Mouse (Mus musculus): ENCODE measurements around the gene Ppp1r2. TPM values are rescaled to one million over a fixed set of nuclear protein-coding genes. Genes with fewer than 3 reads are reported as not detected.

Ppp1r2 gene
- total and polyA plus RNA-seq, 2 experiments: 11.5 to 15.9 TPM

GRCm38 (mm10) chr16:31315294-31315693 is 40.2 kb upstream of the Ppp1r2 start:
- H3K4me1 ChIP-seq (ENCODE audit: control insufficient read depth, insufficient read depth, low read length): no peaks in the 10 kb centered on the region; the same call in 1 of the 2 replicates
- no peak for DNase-seq (ENCODE audit: extremely low read depth, low read depth, low spot score)
- no peak overlapping the region for H3K4me3 ChIP-seq (ENCODE audit: insufficient read depth, low read depth, low read length)
- H3K27ac ChIP-seq (replicated peaks; ENCODE audit: insufficient read depth, low read depth, low read length): no peak overlapping the region
- H3K79me2 ChIP-seq (ENCODE audit: control insufficient read depth, insufficient read depth, low read length): no peaks in the 10 kb centered on the region
- no peak for TF ChIP-seq CTCF (IDR thresholded peaks at IDR 0.05; ENCODE audit: low read depth, low read length)
- no peak for TF ChIP-seq POLR2A (IDR thresholded peaks at IDR 0.05; ENCODE audit: extremely low read depth, insufficient read depth, low read length)
- 95% methylated on average over 4 of the region's 4 CpGs for WGBS
- no peaks in the 10 kb centered on the region for H3K27me3 ChIP-seq (ENCODE audit: control insufficient read depth, insufficient read depth, low read length)
- no peak overlapping the region for H3K9ac ChIP-seq (ENCODE audit: low read depth, low read length)
- H3K36me3 ChIP-seq (ENCODE audit: control insufficient read depth, insufficient read depth, low read length): no peaks in the 10 kb centered on the region

GRCm38 (mm10) chr16:31314497-31315233 is 39.6 kb upstream of the Ppp1r2 start, which contains the start of gene Apod:
TSS of gene Apod (minus strand) at chr16:31314808.
- TF ChIP-seq CTCF (IDR thresholded peaks at IDR 0.05; ENCODE audit: low read depth, low read length) (no peak), POLR2A (IDR thresholded peaks at IDR 0.05; ENCODE audit: extremely low read depth, insufficient read depth, low read length) (no peak)
- no peaks in the 10 kb centered on the region for H3K79me2 ChIP-seq (ENCODE audit: control insufficient read depth, insufficient read depth, low read length)
- H3K27ac ChIP-seq (replicated peaks; ENCODE audit: insufficient read depth, low read depth, low read length): no peak within 1 kb of the TSS
- DNase-seq (ENCODE audit: extremely low read depth, low read depth, low spot score): no peak
- H3K27me3 ChIP-seq (ENCODE audit: control insufficient read depth, insufficient read depth, low read length): no peaks in the 10 kb centered on the region
- WGBS: 88% methylated on average over 9 of the region's 9 CpGs
- no peak within 1 kb of the TSS for H3K9ac ChIP-seq (ENCODE audit: low read depth, low read length)
- H3K36me3 ChIP-seq (ENCODE audit: control insufficient read depth, insufficient read depth, low read length): no peaks in the 10 kb centered on the region
- no peaks in the 10 kb centered on the region; the same call in 1 of the 2 replicates for H3K4me1 ChIP-seq (ENCODE audit: control insufficient read depth, insufficient read depth, low read length)
- H3K4me3 ChIP-seq (ENCODE audit: insufficient read depth, low read depth, low read length): no peak within 1 kb of the TSS

GRCm38 (mm10) chr16:31313611-31314010 is 38.5 kb upstream of the Ppp1r2 start:
- no peaks in the 10 kb centered on the region; the same call in 1 of the 2 replicates for H3K4me1 ChIP-seq (ENCODE audit: control insufficient read depth, insufficient read depth, low read length)
- no peak overlapping the region for H3K9ac ChIP-seq (ENCODE audit: low read depth, low read length)
- H3K27me3 ChIP-seq (ENCODE audit: control insufficient read depth, insufficient read depth, low read length): no peaks in the 10 kb centered on the region
- no peaks in the 10 kb centered on the region for H3K79me2 ChIP-seq (ENCODE audit: control insufficient read depth, insufficient read depth, low read length)
- no peak for TF ChIP-seq CTCF (IDR thresholded peaks at IDR 0.05; ENCODE audit: low read depth, low read length)
- no peak for TF ChIP-seq POLR2A (IDR thresholded peaks at IDR 0.05; ENCODE audit: extremely low read depth, insufficient read depth, low read length)
- H3K27ac ChIP-seq (replicated peaks; ENCODE audit: insufficient read depth, low read depth, low read length): no peak overlapping the region
- no peak for DNase-seq (ENCODE audit: extremely low read depth, low read depth, low spot score)
- H3K4me3 ChIP-seq (ENCODE audit: insufficient read depth, low read depth, low read length): no peak overlapping the region
- H3K36me3 ChIP-seq (ENCODE audit: control insufficient read depth, insufficient read depth, low read length): no peaks in the 10 kb centered on the region
- WGBS: 88% methylated on average over 2 of the region's 2 CpGs

GRCm38 (mm10) chr16:31312296-31312695 is 37.2 kb upstream of the Ppp1r2 start:
- Histone ChIP-seq H3K4me3 (ENCODE audit: insufficient read depth, low read depth, low read length) (no peak overlapping the region), H3K4me1 (ENCODE audit: control insufficient read depth, insufficient read depth, low read length) (no peaks in the 10 kb centered on the region; the same call in 1 of the 2 replicates), H3K36me3 (ENCODE audit: control insufficient read depth, insufficient read depth, low read length) (no peaks in the 10 kb centered on the region), H3K9ac (ENCODE audit: low read depth, low read length) (no peak overlapping the region), H3K79me2 (ENCODE audit: control insufficient read depth, insufficient read depth, low read length) (no peaks in the 10 kb centered on the region), H3K27me3 (ENCODE audit: control insufficient read depth, insufficient read depth, low read length) (no peaks in the 10 kb centered on the region), H3K27ac (replicated peaks; ENCODE audit: insufficient read depth, low read depth, low read length) (no peak overlapping the region)
- 90% methylated on average over 3 of the region's 3 CpGs for WGBS
- DNase-seq (ENCODE audit: extremely low read depth, low read depth, low spot score): no peak
- no peak for TF ChIP-seq CTCF (IDR thresholded peaks at IDR 0.05; ENCODE audit: low read depth, low read length)
- TF ChIP-seq POLR2A (IDR thresholded peaks at IDR 0.05; ENCODE audit: extremely low read depth, insufficient read depth, low read length): no peak

- DNase-seq (ENCODE audit: extremely low read depth, low read depth, low spot score): no peak
- 93% methylated on average over 5 of the region's 5 CpGs for WGBS
These were observed 30.3 kb upstream of the Ppp1r2 start for GRCm38 (mm10) chr16:31305199-31305919.

More at GRCm38 (mm10) chr16:31305199-31305919, 30.3 kb upstream of the Ppp1r2 start:
- Histone ChIP-seq H3K9ac (ENCODE audit: low read depth, low read length) (no peak overlapping the region), H3K36me3 (ENCODE audit: control insufficient read depth, insufficient read depth, low read length) (no peaks in the 10 kb centered on the region), H3K4me1 (ENCODE audit: control insufficient read depth, insufficient read depth, low read length) (no peaks in the 10 kb centered on the region), H3K27ac (replicated peaks; ENCODE audit: insufficient read depth, low read depth, low read length) (no peak overlapping the region), H3K79me2 (ENCODE audit: control insufficient read depth, insufficient read depth, low read length) (no peaks in the 10 kb centered on the region), H3K27me3 (ENCODE audit: control insufficient read depth, insufficient read depth, low read length) (no peaks in the 10 kb centered on the region), H3K4me3 (ENCODE audit: insufficient read depth, low read depth, low read length) (no peak overlapping the region)
- TF ChIP-seq POLR2A (IDR thresholded peaks at IDR 0.05; ENCODE audit: extremely low read depth, insufficient read depth, low read length) (no peak), CTCF (IDR thresholded peaks at IDR 0.05; ENCODE audit: low read depth, low read length) (no peak)
